8 mouse cellular contexts compared by ENCODE assay signal in genomic region chr12:85973526-85973925, GRCm38 (mm10).
DNase-seq lines count a peak whose midpoint lies in the region; ATAC-seq and TF ChIP-seq lines count a peak whose summit lies in the region.
"Had no signal": no experiment of that assay in that cellular context is flagged by ENCODE, and none has a peak within 500 bp of the region (broad histone marks: within the 10 kb centered on the region; RNA-seq: fewer than 3 reads in every experiment).

No protein-coding gene starts in this region.

- no peaks in the 10 kb centered on the region for H3K27me3 ChIP-seq in lung, postnatal 0 days (replicated peaks; ENCODE audit: insufficient read depth, low read length)
- H3K27me3 ChIP-seq: liver, embryonic 15.5 days had no signal

- H3K9me3 ChIP-seq in lung, postnatal 0 days (ENCODE audit: low read length): no peaks in the 10 kb centered on the region
- H3K9me3 ChIP-seq: liver, embryonic 15.5 days had no signal

- ATAC-seq in lung, postnatal 0 days: peak; percentile 95
- ATAC-seq in erythroblast, adult 5-6 weeks (replicated peaks; ENCODE audit: low FRiP score, poor library complexity, severe bottlenecking): no peak

- 18% methylated on average over 4 of the region's 4 CpGs for WGBS in lung, postnatal 0 days

- 0 out of 2 replicates have a peak, but pooled peaks have one; percentile 3 for TF ChIP-seq CTCF in lung, postnatal 0 days (IDR thresholded peaks at IDR 0.05)

- no peak overlapping the region for H3K9ac ChIP-seq in lung, postnatal 0 days (replicated peaks; ENCODE audit: low read depth)
- H3K9ac ChIP-seq: liver, embryonic 15.5 days had no signal

- TF ChIP-seq EP300 in lung, postnatal 0 days (IDR thresholded peaks at IDR 0.05): peak; percentile 79

- peak overlapping the region; percentile 86 for H3K27ac ChIP-seq in lung, postnatal 0 days (ENCODE audit: low read length)
- H3K27ac ChIP-seq: liver, embryonic 15.5 days had no signal

- peaks cover 7% of the 10 kb centered on the region; the same call in 1 of the 2 replicates for H3K4me1 ChIP-seq in lung, postnatal 0 days (ENCODE audit: insufficient read depth, low read depth, low read length)

- no peak overlapping the region for H3K4me3 ChIP-seq in lung, postnatal 0 days (ENCODE audit: low read depth, low read length)
- H3K4me3 ChIP-seq: liver, embryonic 15.5 days had no signal

- peak; percentile 30 for DNase-seq in thymus, postnatal 4 days
- DNase-seq in thymus, adult 18-20 months: no peak
- peak; percentile 39 for DNase-seq in gastrocnemius, adult 18-20 months (ENCODE audit: low spot score)
- DNase-seq in lung, postnatal 0 days (ENCODE audit: low spot score): peak; percentile 88
- DNase-seq in left cerebral cortex, adult 9 months (ENCODE audit: low spot score in 2 of 2): no peak
- no peak for DNase-seq in right cerebral cortex, postnatal 25 days

- H3K4me2 ChIP-seq in lung, postnatal 0 days (replicated peaks; ENCODE audit: low read depth, low read length): 0 out of 2 replicates have a peak overlapping the region, but pooled peaks have one; percentile 5
- H3K4me2 ChIP-seq: liver, embryonic 15.5 days had no signal

- no peaks in the 10 kb centered on the region for H3K36me3 ChIP-seq in lung, postnatal 0 days (ENCODE audit: insufficient read depth, low read length)
- H3K36me3 ChIP-seq: liver, embryonic 15.5 days had no signal

Comparison
In these comparisons a context has a peak if more than half of its experiments do, and no peak if none do; other contexts are left out.
1. DNase-seq: peak in thymus, postnatal 4 days (single experiment), gastrocnemius, adult 18-20 months (single experiment) and lung, postnatal 0 days (single experiment); none in thymus, adult 18-20 months (0 of 2), left cerebral cortex, adult 9 months (0 of 2) and right cerebral cortex, postnatal 25 days (single experiment).